Mouse (Mus musculus) mammary gland, adult 2 months (tissue): ENCODE measurements around the gene Rbmx2. TPM values are rescaled to one million over a fixed set of nuclear protein-coding genes. Genes with fewer than 3 reads are reported as not detected.

ENCODE experiments used
- polyA plus RNA-seq: library from polyadenylated mRNA; depleted of rRNA; stranded (reverse); fragments of >200 nt; gene quantifications from 2 replicates; pipeline ENCODE4 v1.2.3, GENCODE M21; 2012; ENCODE audit warnings: low replicate concordance; rRNA removed

The Rbmx2 gene
- polyA plus RNA-seq: 0.74 and 1.3 TPM in 2 replicates

DNA sequence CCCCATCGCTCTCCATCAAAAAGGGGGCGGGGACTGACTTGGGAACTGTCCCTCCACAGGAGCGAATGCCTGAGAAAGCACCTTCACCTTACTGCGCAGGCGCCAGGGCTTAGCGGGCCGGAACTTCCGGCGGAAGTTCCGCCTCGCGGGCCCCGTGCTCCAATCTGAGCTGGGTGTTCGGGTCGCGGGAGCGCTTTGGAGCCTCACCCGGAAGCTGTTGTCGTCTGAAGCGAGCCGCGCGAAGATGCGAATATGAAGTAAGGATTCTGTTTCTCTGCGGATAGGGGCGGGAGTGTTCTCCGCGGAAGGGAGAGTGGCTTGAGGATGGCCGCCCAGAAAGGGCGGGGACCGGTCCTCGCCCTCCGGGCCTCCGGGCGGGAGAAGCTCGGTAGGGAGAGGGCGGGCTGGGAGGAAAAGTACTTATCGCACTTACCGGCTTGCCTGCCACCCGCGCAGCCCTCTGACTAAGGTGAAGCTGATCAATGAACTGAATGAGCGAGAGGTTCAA lies at the start of gene Rbmx2:
Rbmx2 (plus strand) TSS at position 141 of the 508 bp plus-strand sequence.

DNA sequence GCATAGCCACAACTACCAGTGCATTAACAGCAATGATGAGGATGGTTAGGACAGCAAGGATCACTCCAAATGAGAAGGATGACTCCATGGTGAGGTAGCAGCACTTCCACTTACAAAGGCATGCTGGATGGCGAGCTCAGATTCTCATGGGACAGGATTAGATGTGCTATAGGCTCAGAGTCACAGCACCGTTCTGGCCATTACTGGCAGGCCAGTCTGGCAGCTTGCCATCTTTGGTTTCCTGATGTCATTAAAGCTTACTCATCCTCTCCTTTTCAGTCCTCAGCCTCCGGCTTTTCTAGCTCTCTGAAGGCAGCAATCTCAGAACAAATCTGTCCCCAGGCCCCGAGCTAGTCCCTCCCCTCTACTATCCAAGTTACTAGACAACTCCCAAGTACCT lies 20.6 kb upstream of the Rbmx2 start, which contains the start of gene Gpr119:
Gpr119 (minus strand) TSS at position 308 of the 400 bp plus-strand sequence.

Other genes starting within 250 kb of the Rbmx2 start
- gene Elf4, start 231.9 kb upstream of the Rbmx2 start, polyA plus RNA-seq: 31.1 and 37.5 TPM in 2 replicates
- 6.7 and 18.8 TPM in 2 replicates for gene Aifm1, start 181.4 kb upstream of the Rbmx2 start, polyA plus RNA-seq
- 0.11 and 0.49 TPM in 2 replicates for gene Rab33a, start 175.7 kb upstream of the Rbmx2 start, polyA plus RNA-seq
- gene Zfp280c, start 100.5 kb upstream of the Rbmx2 start, polyA plus RNA-seq: 1.7 and 6.0 TPM in 2 replicates
- 1.2 and 2.5 TPM in 2 replicates for gene Slc25a14, start 71.6 kb upstream of the Rbmx2 start, polyA plus RNA-seq
- gene Gpr119, start 20.5 kb upstream of the Rbmx2 start, polyA plus RNA-seq: not detected in 2 replicates
- gene Gm595, start 182.7 kb downstream of the Rbmx2 start, polyA plus RNA-seq: not detected in 2 replicates